ENCODE assay signal across 13 mouse cellular contexts in genomic region chr10:80966296-80966695, GRCm38 (mm10). TPM values are rescaled to one million over a fixed set of nuclear protein-coding genes. Genes with fewer than 3 reads are reported as not detected.
DNase-seq lines count a peak whose midpoint lies in the region; ATAC-seq and TF ChIP-seq lines count a peak whose summit lies in the region.
"Had no signal": no experiment of that assay in that cellular context is flagged by ENCODE, and none has a peak within 500 bp of the region (broad histone marks: within the 10 kb centered on the region; RNA-seq: fewer than 3 reads in every experiment).

No protein-coding gene starts in this region.

- H3K4me1 ChIP-seq in liver, adult 2 months (ENCODE audit: control insufficient read depth, insufficient read depth, low read length), result peaks cover 34% of the 10 kb centered on the region
- H3K4me1 ChIP-seq in liver, embryonic 12.5 days, result peaks cover 31% of the 10 kb centered on the region
- H3K4me1 ChIP-seq in kidney, embryonic 15.5 days, result peaks cover 53% of the 10 kb centered on the region

- H3K4me2 ChIP-seq in liver, embryonic 12.5 days, result no peak overlapping the region
- H3K4me2 ChIP-seq in kidney, embryonic 15.5 days, result no peak overlapping the region
- H3K4me2 ChIP-seq: forebrain, embryonic 13.5 days; limb, embryonic 15.5 days; neural tube, embryonic 13.5 days had no signal

- no peak overlapping the region for H3K9ac ChIP-seq in liver, adult 2 months (ENCODE audit: low read depth, low read length)
- H3K9ac ChIP-seq in liver, embryonic 12.5 days, result no peak overlapping the region
- H3K9ac ChIP-seq in kidney, embryonic 15.5 days, result no peak overlapping the region
- H3K9ac ChIP-seq: forebrain, embryonic 13.5 days; limb, embryonic 15.5 days; neural tube, embryonic 13.5 days had no signal

- H3K27me3 ChIP-seq in liver, adult 2 months (ENCODE audit: control insufficient read depth, insufficient read depth, low read length), result no peaks in the 10 kb centered on the region
- H3K27me3 ChIP-seq in liver, embryonic 12.5 days (replicated peaks), result peaks cover 8% of the 10 kb centered on the region; the same call in 1 of the 2 replicates
- no peaks in the 10 kb centered on the region for H3K27me3 ChIP-seq in kidney, embryonic 15.5 days
- H3K27me3 ChIP-seq: forebrain, embryonic 13.5 days; limb, embryonic 15.5 days; neural tube, embryonic 13.5 days had no signal

- no peak for ATAC-seq in liver, embryonic 12.5 days
- ATAC-seq in kidney, embryonic 15.5 days (replicated peaks; ENCODE audit: low FRiP score), result 0 out of 2 replicates have a peak, but pooled peaks have one; percentile 19
- ATAC-seq: forebrain, embryonic 13.5 days had no signal

- H3K79me2 ChIP-seq in liver, adult 2 months (ENCODE audit: control insufficient read depth, insufficient read depth, low read length), result no peaks in the 10 kb centered on the region

- no peaks in the 10 kb centered on the region for H3K36me3 ChIP-seq in liver, adult 2 months (ENCODE audit: control insufficient read depth, insufficient read depth, low read length)
- no peaks in the 10 kb centered on the region for H3K36me3 ChIP-seq in liver, embryonic 12.5 days
- no peaks in the 10 kb centered on the region for H3K36me3 ChIP-seq in kidney, embryonic 15.5 days
- H3K36me3 ChIP-seq: limb, embryonic 15.5 days; neural tube, embryonic 13.5 days had no signal

- peak; percentile 82 for DNase-seq in liver, adult 2 months (ENCODE audit: extremely low read depth, low read depth, low spot score)
- peak; percentile 84 for DNase-seq in adrenal gland, adult 2 months
- peak; percentile 66 for DNase-seq in lung, postnatal 14 days
- no peak for DNase-seq in left cerebral cortex, postnatal 36 days (ENCODE audit: low spot score in 2 of 2)
- DNase-seq in urinary bladder, adult 18-20 months (ENCODE audit: low spot score in 2 of 2), result no peak
- DNase-seq: gastrocnemius, postnatal 10 days; thymus, adult 18-20 months had no signal

- no peak for TF ChIP-seq POLR2A in liver, adult 2 months (IDR thresholded peaks at IDR 0.05; ENCODE audit: extremely low read depth, insufficient read depth, low read length)

- no peaks in the 10 kb centered on the region for H3K9me3 ChIP-seq in liver, embryonic 12.5 days (replicated peaks)
- H3K9me3 ChIP-seq in kidney, embryonic 15.5 days (replicated peaks), result no peaks in the 10 kb centered on the region
- H3K9me3 ChIP-seq: forebrain, embryonic 13.5 days; limb, embryonic 15.5 days; neural tube, embryonic 13.5 days had no signal

- no peak overlapping the region for H3K27ac ChIP-seq in liver, adult 2 months (replicated peaks; ENCODE audit: insufficient read depth, low read depth, low read length)
- H3K27ac ChIP-seq in liver, embryonic 12.5 days, result no peak overlapping the region
- no peak overlapping the region for H3K27ac ChIP-seq in kidney, embryonic 15.5 days
- H3K27ac ChIP-seq: forebrain, embryonic 13.5 days; limb, embryonic 15.5 days; neural tube, embryonic 13.5 days had no signal

- whole genome bisulfite sequencing in liver, adult 2 months, result 32% methylated on average over 12 of the region's 12 CpGs
- WGBS in liver, embryonic 12.5 days (ENCODE audit: insufficient replicate concordance), result 62% methylated on average over 12 of the region's 12 CpGs
- 31% methylated on average over 12 of the region's 12 CpGs for WGBS in kidney, embryonic 15.5 days

- no peak overlapping the region for H3K4me3 ChIP-seq in liver, adult 2 months (ENCODE audit: insufficient read depth, low read depth, low read length)
- H3K4me3 ChIP-seq in liver, embryonic 12.5 days, result no peak overlapping the region
- H3K4me3 ChIP-seq in kidney, embryonic 15.5 days (replicated peaks), result no peak overlapping the region
- H3K4me3 ChIP-seq: forebrain, embryonic 13.5 days; limb, embryonic 15.5 days; neural tube, embryonic 13.5 days had no signal

- no peak for TF ChIP-seq CTCF in liver, adult 2 months (IDR thresholded peaks at IDR 0.05; ENCODE audit: low read depth, low read length)

- intact Hi-C loops in left cerebral cortex, postnatal 36 days (cut with DNase I), result no loop called here

RNA-seq across cellular contexts. Expression of gene Gadd45b, which starts 36.4 kb away (rescaled TPM):
- 2.1 and 8.3 TPM in 2 replicates for total RNA-seq in liver, adult 2 months (2014; rRNA removed)
- 1.4 and 1.8 TPM in 2 replicates for polyA plus RNA-seq in liver, adult 2 months (2012; rRNA removed)
- polyA plus RNA-seq in liver, embryonic 12.5 days (2016; fragmentation: Nextera tagmentation; extraction: Ambion mirVana), result 1.6 and 2.0 TPM in 2 replicates
- total RNA-seq in adrenal gland, adult 2 months (2021), result 10 to 100 TPM; 25.6 to 84.9 TPM
- 37.6 and 50.8 TPM in 2 replicates for polyA plus RNA-seq in adrenal gland, adult 2 months (2012; rRNA removed)
- 18.0 and 20.8 TPM in 2 replicates for polyA plus RNA-seq in kidney, embryonic 15.5 days (2015; fragmentation: Nextera tagmentation; extraction: Ambion mirVana)
- total RNA-seq in left cerebral cortex, postnatal 36 days (2021), result 10 to 100 TPM; 17.4 to 23.9 TPM

RNA-seq across cellular contexts. Expression of gene Lmnb2, which starts 48.3 kb away (rescaled TPM):
- total RNA-seq in liver, adult 2 months (2014; rRNA removed), result 3.2 and 3.3 TPM in 2 replicates
- polyA plus RNA-seq in liver, adult 2 months (2012; rRNA removed), result 5.5 and 6.6 TPM in 2 replicates
- 23.1 and 23.6 TPM in 2 replicates for polyA plus RNA-seq in liver, embryonic 12.5 days (2016; fragmentation: Nextera tagmentation; extraction: Ambion mirVana)
- 10 to 100 TPM; 10.8 to 11.4 TPM for total RNA-seq in adrenal gland, adult 2 months (2021)
- 16.2 and 17.9 TPM in 2 replicates for polyA plus RNA-seq in adrenal gland, adult 2 months (2012; rRNA removed)
- polyA plus RNA-seq in kidney, embryonic 15.5 days (2015; fragmentation: Nextera tagmentation; extraction: Ambion mirVana), result 55.0 and 59.3 TPM in 2 replicates
- 10 to 100 TPM; 17.6 to 21.2 TPM for total RNA-seq in left cerebral cortex, postnatal 36 days (2021)

RNA-seq across cellular contexts. Expression of gene Gng7, which starts 48.4 kb away (rescaled TPM):
- total RNA-seq in liver, adult 2 months (2014; rRNA removed), result 0.09 and 0.13 TPM in 2 replicates
- polyA plus RNA-seq in liver, adult 2 months (2012; rRNA removed), result 0.65 TPM in 2 replicates
- polyA plus RNA-seq in liver, embryonic 12.5 days (2016; fragmentation: Nextera tagmentation; extraction: Ambion mirVana), result 0.80 and 0.81 TPM in 2 replicates
- 1 to 10 TPM; 5.4 to 9.2 TPM for total RNA-seq in adrenal gland, adult 2 months (2021)
- polyA plus RNA-seq in adrenal gland, adult 2 months (2012; rRNA removed), result 8.5 and 8.6 TPM in 2 replicates
- 5.0 and 5.6 TPM in 2 replicates for polyA plus RNA-seq in kidney, embryonic 15.5 days (2015; fragmentation: Nextera tagmentation; extraction: Ambion mirVana)
- 100 to 1,000 TPM in 1 of 2 experiments, 10 to 100 TPM in 1; 97.9 to 136 TPM for total RNA-seq in left cerebral cortex, postnatal 36 days (2021)

RNA-seq across cellular contexts. Expression of gene Diras1, which starts 59.2 kb away (rescaled TPM):
- total RNA-seq in liver, adult 2 months (2014; rRNA removed), result 0.07 TPM in 1 of 2 replicates, not detected in the other
- polyA plus RNA-seq in liver, adult 2 months (2012; rRNA removed), result not detected in 2 replicates
- polyA plus RNA-seq in liver, embryonic 12.5 days (2016; fragmentation: Nextera tagmentation; extraction: Ambion mirVana), result not detected in 2 replicates
- total RNA-seq in adrenal gland, adult 2 months (2021), result 1 to 10 TPM; 1.4 to 3.6 TPM
- polyA plus RNA-seq in adrenal gland, adult 2 months (2012; rRNA removed), result 2.1 and 2.4 TPM in 2 replicates
- 0.19 and 0.23 TPM in 2 replicates for polyA plus RNA-seq in kidney, embryonic 15.5 days (2015; fragmentation: Nextera tagmentation; extraction: Ambion mirVana)
- 100 to 1,000 TPM; 102 to 111 TPM for total RNA-seq in left cerebral cortex, postnatal 36 days (2021)
- polyA plus RNA-seq: heart, embryonic 14.5 days had no signal

Comparison
In these comparisons a context has a peak if more than half of its experiments do, and no peak if none do; other contexts are left out.
1. DNase-seq: peak in liver, adult 2 months (single experiment), adrenal gland, adult 2 months (single experiment) and lung, postnatal 14 days (single experiment); none in left cerebral cortex, postnatal 36 days (0 of 2) and urinary bladder, adult 18-20 months (0 of 2).